Mouse (Mus musculus) lung, embryonic 16.5 days (tissue): ENCODE results near the gene Olfr875. TPM values are rescaled to one million over a fixed set of nuclear protein-coding genes. Genes with fewer than 3 reads are reported as not detected.

Source experiments
- polyA plus RNA-seq: library from polyadenylated mRNA; unstranded; fragments of >200 nt; fragmentation: Nextera tagmentation; extraction: Ambion mirVana; gene quantifications from 2 replicates; pipeline ENCODE4 v1.2.1, GENCODE M21; 2015

Gene Olfr875
- polyA plus RNA-seq, 1 experiment from 2014 or later: not detected

Other genes starting within 250 kb of the Olfr875 start
- 184 and 194 TPM in 2 replicates for gene Esam, start 243.8 kb upstream of the Olfr875 start, polyA plus RNA-seq
- gene Vsig2, start 232.6 kb upstream of the Olfr875 start, polyA plus RNA-seq: 40.2 and 46.8 TPM in 2 replicates
- gene Nrgn, start 219.0 kb upstream of the Olfr875 start, polyA plus RNA-seq: 4.7 and 9.0 TPM in 2 replicates
- 14.9 and 15.3 TPM in 2 replicates for gene Siae, start 216.2 kb upstream of the Olfr875 start, polyA plus RNA-seq
- 11.8 and 13.8 TPM in 2 replicates for gene Spa17, start 158.1 kb upstream of the Olfr875 start, polyA plus RNA-seq
- gene Tbrg1, start 114.5 kb upstream of the Olfr875 start, polyA plus RNA-seq: 134 and 139 TPM in 2 replicates
- 1.0 TPM in 1 of 2 replicates, not detected in the other for gene Panx3, start 102.6 kb upstream of the Olfr875 start, polyA plus RNA-seq
- not detected in 2 replicates for gene Olfr160, start 55.6 kb upstream of the Olfr875 start, polyA plus RNA-seq
- not detected in 2 replicates for gene Olfr874, start 26.8 kb upstream of the Olfr875 start, polyA plus RNA-seq
- not detected in 2 replicates for gene Olfr876, start 31.2 kb downstream of the Olfr875 start, polyA plus RNA-seq
- gene Olfr877, start 82.4 kb downstream of the Olfr875 start, polyA plus RNA-seq: not detected in 2 replicates
- not detected in 2 replicates for gene Olfr145, start 124.9 kb downstream of the Olfr875 start, polyA plus RNA-seq
- not detected in 2 replicates for gene Olfr878, start 146.0 kb downstream of the Olfr875 start, polyA plus RNA-seq
- not detected in 2 replicates for gene Olfr881, start 220.0 kb downstream of the Olfr875 start, polyA plus RNA-seq